Mouse (Mus musculus): Measurements from ENCODE around the gene Slc4a1. TPM values are rescaled to one million over a fixed set of nuclear protein-coding genes. Genes with fewer than 3 reads are reported as not detected.
"Not testable (repeated sequence)": the region's sequence is repeated elsewhere in the genome, so short reads cannot be mapped to it uniquely, and the experiment has no call there.

Gene Slc4a1
- polyA plus RNA-seq, 1 experiment: 0.01 TPM

- 39% methylated on average over 12 of the region's 12 CpGs for WGBS
- no peak for DNase-seq (ENCODE audit: low read depth, low spot score)
These were observed 34.6 kb upstream of the Slc4a1 start for GRCm38 (mm10) chr11:102400513-102401084.

GRCm38 (mm10) chr11:102399610-102400072 lies 33.6 kb upstream of the Slc4a1 start:
- WGBS: 3% methylated on average over 34 of the region's 34 CpGs
- DNase-seq (ENCODE audit: low read depth, low spot score): no peak

DNA sequence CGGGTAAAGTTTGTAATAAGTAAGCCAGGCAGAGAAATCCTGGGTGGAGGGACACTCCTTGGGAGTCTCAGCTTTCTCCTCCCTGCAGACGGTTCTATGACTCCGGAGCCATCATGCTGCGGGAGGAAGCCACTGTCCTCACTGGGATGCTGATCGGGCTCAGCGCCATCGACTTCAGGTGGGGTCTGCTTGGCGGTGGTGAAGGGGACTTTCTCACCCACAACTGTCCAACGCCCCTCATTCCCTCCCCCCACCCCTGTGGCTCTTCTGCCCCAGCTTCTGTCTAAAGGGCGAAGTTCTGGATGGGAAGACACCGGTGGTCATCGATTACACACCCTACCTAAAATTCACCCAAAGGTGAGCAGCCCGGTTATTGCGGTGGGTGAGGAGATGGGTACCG lies 33.1 kb upstream of the Slc4a1 start:
- WGBS: 12% methylated on average over 15 of the region's 15 CpGs
- no peak for DNase-seq (ENCODE audit: low read depth, low spot score)

DNA sequence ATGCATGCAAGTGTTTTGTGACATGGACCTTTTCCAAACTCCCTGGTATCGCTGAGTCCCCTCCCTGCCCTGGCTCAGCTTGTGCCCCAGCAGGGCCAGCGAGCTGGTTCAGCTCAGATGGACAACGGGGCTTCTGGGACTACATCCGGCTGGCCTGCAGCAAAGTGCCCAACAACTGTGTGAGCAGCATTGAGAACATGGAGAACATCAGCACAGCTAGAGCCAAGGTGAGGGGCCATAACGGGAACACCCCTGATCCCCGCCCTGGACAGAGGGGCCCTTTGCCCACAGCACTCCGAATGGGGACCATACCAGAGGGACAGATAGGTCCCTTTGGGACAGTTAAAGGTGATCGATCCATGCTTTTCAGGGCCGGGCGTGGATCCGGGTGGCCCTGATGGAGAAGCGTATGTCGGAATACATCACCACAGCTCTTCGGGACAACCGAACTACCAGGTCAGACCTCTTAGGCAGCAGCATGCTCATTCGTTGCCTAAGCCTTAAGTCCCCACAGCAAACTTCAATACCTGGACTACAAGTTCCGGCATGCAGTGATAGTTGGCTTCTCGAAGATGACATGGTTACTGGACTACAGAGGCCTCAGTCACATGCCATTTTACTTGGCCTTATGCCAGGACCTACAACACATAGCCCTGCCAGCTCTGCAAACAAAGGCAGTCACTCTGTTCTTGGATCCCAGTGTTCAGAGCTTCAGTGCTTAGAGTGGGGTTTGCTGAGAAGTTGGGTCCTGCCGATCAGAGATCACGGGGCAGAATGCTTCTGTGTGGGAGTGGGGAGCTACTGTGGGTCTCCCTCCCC lies 32.2 kb upstream of the Slc4a1 start:
- 64% methylated on average over 20 of the region's 20 CpGs for WGBS
- no peak for DNase-seq (ENCODE audit: low read depth, low spot score)

DNA sequence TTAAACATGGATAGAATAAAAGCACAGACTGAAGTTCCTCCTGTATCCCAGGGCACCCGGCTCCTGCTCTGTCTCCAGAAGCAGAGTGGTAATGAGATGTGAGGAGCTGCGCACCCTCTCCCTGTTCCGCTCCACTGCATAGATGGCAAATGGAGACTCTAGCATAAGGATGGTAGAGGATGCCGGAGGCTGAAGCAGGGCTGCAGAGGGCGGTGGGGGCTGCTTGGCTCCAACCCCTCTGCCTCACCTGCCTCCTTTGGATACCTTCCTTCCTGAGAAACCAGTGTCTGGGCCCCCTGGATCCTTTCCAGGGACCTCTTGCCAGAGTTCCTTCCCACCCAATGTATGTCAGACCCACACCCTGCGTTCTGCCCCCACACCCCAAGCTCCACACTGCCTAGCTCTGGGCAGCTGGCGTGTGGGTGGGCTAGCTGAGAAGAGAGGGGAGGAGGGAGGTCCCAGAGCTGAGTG lies 30.7 kb upstream of the Slc4a1 start:
- DNase-seq (ENCODE audit: low read depth, low spot score): no peak
- WGBS: 81% methylated on average over 6 of the region's 7 CpGs

GRCm38 (mm10) chr11:102396263-102396662 lies 30.3 kb upstream of the Slc4a1 start:
- DNase-seq (ENCODE audit: low read depth, low spot score): no peak
- 51% methylated on average over 6 of the region's 6 CpGs for WGBS

- DNase-seq (ENCODE audit: low read depth, low spot score): no peak
- 48% methylated on average over 5 of the region's 5 CpGs for WGBS
These were observed 29.2 kb upstream of the Slc4a1 start for GRCm38 (mm10) chr11:102395250-102395649.

DNA sequence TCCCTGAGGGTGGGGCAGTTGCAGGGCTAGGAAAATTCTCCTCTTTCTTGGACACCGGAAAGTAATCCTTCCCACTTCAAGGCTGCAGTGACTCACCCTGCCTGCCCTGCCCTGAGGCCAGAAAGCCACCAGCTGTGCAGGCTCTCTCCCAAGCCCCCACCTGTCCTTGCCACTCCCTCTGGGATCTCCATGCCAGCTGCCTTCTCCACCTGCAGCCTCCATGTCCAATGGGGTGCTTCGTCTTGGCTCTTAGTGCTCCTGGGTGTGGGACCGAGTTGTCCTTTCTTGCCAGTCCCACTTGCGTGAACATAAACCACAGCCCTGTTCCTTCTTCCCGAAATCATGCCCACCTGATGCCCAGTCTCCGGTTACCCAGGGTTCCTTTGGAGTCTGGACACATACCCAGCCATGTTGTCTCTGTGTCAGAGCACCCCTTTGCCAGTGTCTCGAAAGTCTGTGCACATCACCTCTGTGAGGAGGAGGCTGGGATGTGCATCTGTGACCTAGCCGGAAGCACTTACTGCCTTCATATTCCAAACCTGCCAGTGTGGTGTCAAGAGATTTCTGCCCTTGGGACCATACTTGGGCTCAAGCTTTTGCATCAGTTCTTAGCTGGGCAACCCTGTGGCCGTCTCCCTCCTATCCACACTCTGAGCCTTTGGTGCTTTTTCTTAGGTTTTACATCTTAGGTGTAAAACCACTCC lies 28.6 kb upstream of the Slc4a1 start:
- WGBS: 37% methylated on average over 9 of the region's 9 CpGs
- DNase-seq (ENCODE audit: low read depth, low spot score): no peak

GRCm38 (mm10) chr11:102393719-102394420 lies 27.9 kb upstream of the Slc4a1 start:
- WGBS: 7% methylated on average over 17 of the region's 17 CpGs
- no peak for DNase-seq (ENCODE audit: low read depth, low spot score)

DNA sequence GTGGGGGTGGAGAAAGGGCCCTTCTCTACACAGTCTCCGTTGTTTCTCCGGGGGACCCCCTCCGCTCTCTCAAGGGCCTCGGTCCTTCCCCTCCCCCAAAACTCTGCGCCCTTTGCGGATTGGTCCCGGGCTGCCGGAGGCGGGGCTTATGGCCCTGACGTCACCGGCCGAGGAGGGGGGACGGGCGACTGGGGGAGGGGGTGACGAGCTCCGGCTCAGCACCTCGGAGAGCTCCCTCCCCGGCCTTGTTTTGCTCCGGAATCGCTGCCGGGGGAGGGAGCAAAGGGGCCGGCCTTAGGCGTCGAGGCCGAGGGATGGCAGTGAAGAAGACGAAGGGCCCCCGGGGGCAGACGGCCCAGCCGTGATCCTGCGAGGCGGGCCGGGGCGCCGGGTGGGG lies 27.2 kb upstream of the Slc4a1 start, which contains the start of gene Rundc3a:
Gene Rundc3a (plus strand): TSS at position 166 of the 397 bp plus-strand sequence.
- DNase-seq (ENCODE audit: low read depth, low spot score): no peak
- WGBS: 2% methylated on average over 34 of the region's 34 CpGs

DNA sequence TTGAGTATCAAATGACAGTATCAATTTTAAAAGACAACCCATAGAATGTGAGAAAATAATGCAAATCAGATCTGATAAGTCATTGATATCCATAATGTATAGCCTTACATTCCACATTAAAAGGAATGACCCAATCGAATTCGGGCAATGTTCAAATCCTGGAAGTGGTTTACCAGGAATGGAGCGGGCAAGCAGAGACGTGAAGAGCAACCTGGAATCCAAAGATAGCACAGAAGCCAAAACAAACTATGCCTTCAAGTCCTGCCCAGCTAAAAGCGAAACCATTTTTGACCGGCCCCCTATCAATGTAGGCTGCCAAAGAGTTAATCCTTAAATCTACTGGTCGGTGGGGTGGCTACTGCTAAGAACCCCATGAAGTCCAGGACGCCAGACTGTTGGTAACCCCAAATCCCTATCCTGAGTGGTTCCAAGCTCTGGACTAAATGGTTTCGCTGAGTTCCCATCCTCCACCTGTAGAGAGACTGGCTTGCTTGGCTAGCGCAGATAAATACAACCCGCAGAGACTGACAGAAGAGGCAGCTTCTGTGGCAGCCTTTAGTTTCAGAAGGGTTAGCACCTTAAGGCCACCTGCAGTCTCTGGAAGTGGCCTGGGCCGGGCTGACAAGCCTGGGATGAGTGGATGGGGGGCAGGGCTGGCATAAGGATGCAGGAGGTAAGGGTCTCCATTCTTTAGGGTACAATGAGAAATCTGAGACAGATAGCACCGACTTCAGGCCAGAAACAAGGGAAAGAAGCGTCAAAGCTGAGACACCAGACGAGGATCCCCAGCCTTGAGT lies 26.6 kb upstream of the Slc4a1 start:
- 16% methylated on average over 15 of the region's 15 CpGs for WGBS
- no peak for DNase-seq (ENCODE audit: low read depth, low spot score)

GRCm38 (mm10) chr11:102389436-102389835 lies 23.4 kb upstream of the Slc4a1 start:
- DNase-seq (ENCODE audit: low read depth, low spot score): not testable (repeated sequence)
- WGBS: 86% methylated on average over 4 of the region's 5 CpGs

DNA sequence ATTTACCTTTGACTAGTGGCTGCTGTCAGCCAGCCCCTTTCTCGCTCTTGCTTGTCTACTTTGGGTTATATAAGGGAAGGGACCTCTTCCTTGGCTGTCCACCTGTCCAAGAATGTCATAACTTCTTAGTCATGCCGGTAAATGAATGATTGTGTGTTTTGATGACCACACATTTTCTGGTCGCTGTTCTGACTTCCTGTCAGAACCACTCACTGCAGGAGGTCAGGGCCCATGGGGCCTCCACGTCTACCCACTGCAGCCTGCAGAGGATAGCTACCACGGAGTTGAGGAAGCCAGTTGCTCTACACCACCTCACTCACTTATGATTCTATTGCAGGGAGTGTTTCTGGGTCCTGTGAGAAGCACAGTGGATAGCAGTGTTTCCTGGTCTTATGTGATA lies 20.1 kb upstream of the Slc4a1 start:
- DNase-seq (ENCODE audit: low read depth, low spot score): no peak
- 55% methylated on average over 5 of the region's 5 CpGs for WGBS

DNA sequence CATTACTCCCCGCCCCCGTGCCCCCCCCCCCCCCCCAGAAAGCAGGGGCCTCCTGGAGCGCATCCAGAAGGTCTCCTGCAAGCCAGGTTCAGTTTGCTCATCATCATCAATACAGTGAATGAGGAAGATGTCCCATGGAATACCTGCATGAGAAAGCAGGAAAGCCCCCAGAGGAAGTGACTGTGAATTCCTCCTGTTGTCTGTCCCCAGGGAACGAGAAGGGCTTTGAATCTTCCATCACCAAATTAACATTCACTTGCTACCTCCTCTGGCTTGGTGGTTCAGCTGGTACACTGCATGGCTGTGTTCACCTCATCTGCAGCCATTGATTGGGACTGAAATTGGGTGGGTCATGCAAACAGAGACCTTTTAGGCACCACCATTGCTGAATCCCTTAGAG lies 19.1 kb upstream of the Slc4a1 start:
- no peak for DNase-seq (ENCODE audit: low read depth, low spot score)
- 44% methylated on average over 4 of the region's 4 CpGs for WGBS

DNA sequence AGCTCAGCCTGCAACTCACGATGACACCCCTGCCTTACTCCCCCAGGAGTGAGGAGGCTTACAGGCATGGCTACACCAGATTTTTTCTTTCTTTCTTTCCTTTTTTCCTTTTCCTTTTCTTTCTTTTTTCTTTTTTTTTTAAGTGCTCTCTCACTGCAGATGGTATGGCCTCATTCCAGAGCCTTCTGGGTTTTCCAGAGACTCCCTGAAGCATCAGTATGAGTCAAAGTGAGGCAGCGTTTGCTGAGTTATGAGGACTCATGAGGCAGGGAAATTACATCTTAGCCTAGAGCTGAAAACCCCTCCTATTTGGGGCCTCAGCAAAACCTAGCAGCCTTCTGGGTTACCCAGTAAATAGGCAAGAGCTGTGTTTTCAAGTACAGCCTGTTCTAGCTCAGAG lies 18.4 kb upstream of the Slc4a1 start:
- WGBS: 73% methylated on average over 2 of the region's 2 CpGs
- DNase-seq (ENCODE audit: low read depth, low spot score): no peak

DNA sequence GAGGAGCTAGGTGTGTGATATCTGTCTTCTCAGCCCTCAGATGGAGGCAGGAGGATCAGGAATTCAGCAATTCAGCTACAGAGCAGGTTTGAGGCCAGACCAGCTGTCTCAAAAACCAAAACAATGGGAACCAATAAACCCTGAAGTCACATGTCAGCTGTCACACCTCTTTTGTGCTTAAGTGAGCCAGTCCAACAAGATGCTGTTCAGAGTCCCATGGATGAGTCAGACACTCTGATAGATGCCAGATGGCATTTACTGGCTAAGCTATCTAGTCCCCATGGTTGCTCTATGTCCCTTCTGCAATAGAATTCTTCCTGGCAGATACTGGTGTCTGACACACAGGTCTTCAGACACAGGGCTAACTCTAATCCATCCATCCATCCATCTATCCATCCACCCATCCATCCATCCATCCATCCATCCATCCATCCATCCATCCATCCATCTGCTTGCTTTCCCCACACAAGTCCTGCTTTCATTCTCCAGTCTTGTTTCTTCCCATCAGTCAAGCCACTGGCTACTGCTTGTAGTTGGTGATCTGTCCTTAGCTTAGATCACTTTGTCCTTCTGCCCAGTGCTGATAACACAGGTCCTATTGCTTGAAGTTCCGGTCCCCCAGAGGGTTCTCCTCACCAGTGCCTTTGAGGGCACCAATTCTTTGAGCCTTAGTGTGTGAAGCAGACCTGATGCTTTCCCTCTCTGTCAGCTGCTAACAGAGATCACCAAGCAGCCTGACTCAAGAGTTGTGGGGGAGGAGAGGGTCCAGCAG lies 17.5 kb upstream of the Slc4a1 start:
- 97% methylated on average over 1 of the region's 1 CpGs for WGBS
- no peak for DNase-seq (ENCODE audit: low read depth, low spot score)

DNA sequence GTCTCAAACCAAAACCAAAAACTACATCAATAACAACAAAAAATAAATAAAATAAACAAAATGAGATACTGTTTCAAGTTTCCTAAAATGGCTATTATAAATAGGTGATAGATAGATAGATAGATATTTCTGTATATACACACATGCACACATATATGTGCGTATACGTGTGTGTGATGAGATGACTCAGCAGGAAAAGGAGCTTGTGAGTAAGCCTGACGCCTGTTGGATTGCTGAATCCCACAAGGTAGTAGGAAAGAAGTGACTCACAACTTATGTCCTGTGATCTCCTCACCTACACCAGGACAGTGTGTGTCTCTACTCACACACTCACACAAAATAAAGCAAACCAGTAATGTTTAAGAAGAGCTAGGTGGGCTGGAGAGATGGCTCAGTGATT lies 16.8 kb upstream of the Slc4a1 start:
- 76% methylated on average over 3 of the region's 3 CpGs for WGBS
- no peak for DNase-seq (ENCODE audit: low read depth, low spot score)

- 18% methylated on average over 4 of the region's 4 CpGs for WGBS
These were observed 15.5 kb upstream of the Slc4a1 start for GRCm38 (mm10) chr11:102381341-102382100.

More at GRCm38 (mm10) chr11:102381341-102382100, 15.5 kb upstream of the Slc4a1 start:
- DNase-seq (ENCODE audit: low read depth, low spot score): no peak

All from large intestine, adult 2 months (tissue).